Mouse (Mus musculus) forelimb bud, embryonic 11.5 days (tissue): Measurements from ENCODE around the gene Npr2.

Experiments
- DNase-seq: peaks from one replicate; pipeline ENCODE4 v3.0.0-alpha.2; 2012; ENCODE audit warnings: low read depth, low spot score

Gene Npr2

GRCm38 (mm10) chr4:43629106-43629817, 2.5 kb upstream of the Npr2 start:
- DNase-seq: no peak

GRCm38 (mm10) chr4:43630030-43630581, 1.6 kb upstream of the Npr2 start:
- peak; percentile 88 for DNase-seq

- DNase-seq: peak; percentile 10
These were observed 1.1 kb upstream of the Npr2 start for GRCm38 (mm10) chr4:43630671-43631045.

- no peak for DNase-seq
These were observed 503 bp downstream of the Npr2 start for GRCm38 (mm10) chr4:43631956-43632920.

- DNase-seq: no peak
These were observed 1.6 kb downstream of the Npr2 start for GRCm38 (mm10) chr4:43633296-43633695.

GRCm38 (mm10) chr4:43633736-43634135, 2.0 kb downstream of the Npr2 start:
- no peak for DNase-seq

GRCm38 (mm10) chr4:43634621-43635374, 3.1 kb downstream of the Npr2 start:
- no peak for DNase-seq

GRCm38 (mm10) chr4:43636751-43637150, 5.0 kb downstream of the Npr2 start:
- no peak for DNase-seq

- DNase-seq: no peak
These were observed 8.3 kb downstream of the Npr2 start for GRCm38 (mm10) chr4:43640076-43640475.

- DNase-seq: no peak
These were observed 8.8 kb downstream of the Npr2 start for GRCm38 (mm10) chr4:43640491-43640890.

- no peak for DNase-seq
These were observed 18.0 kb downstream of the Npr2 start for GRCm38 (mm10) chr4:43649783-43650182.

GRCm38 (mm10) chr4:43652726-43653125, 21.0 kb downstream of the Npr2 start:
- no peak for DNase-seq

- DNase-seq: peak; percentile 57
These were observed 21.7 kb downstream of the Npr2 start, which contains the start of gene Spag8 for GRCm38 (mm10) chr4:43653161-43654015. Gene Spag8, minus strand, starts transcription at chr4:43653594.

GRCm38 (mm10) chr4:43655656-43656338, 24.1 kb downstream of the Npr2 start:
- DNase-seq: no peak

GRCm38 (mm10) chr4:43656339-43657109, 24.8 kb downstream of the Npr2 start, which contains the start of gene Hint2:
Gene Hint2, minus strand, starts transcription at chr4:43656466.
- DNase-seq: peak; percentile 98

GRCm38 (mm10) chr4:43657146-43657545, 25.4 kb downstream of the Npr2 start:
- no peak for DNase-seq

GRCm38 (mm10) chr4:43666412-43666811, 34.7 kb downstream of the Npr2 start:
- no peak for DNase-seq

GRCm38 (mm10) chr4:43668782-43669427, 37.2 kb downstream of the Npr2 start, which contains the start of the genes Tmem8b and Fam221b:
Gene Tmem8b, plus strand, starts transcription at chr4:43668971.
Gene Fam221b, minus strand, starts transcription at chr4:43669145.
- peak; percentile 78 for DNase-seq
